Mouse (Mus musculus) CH12.LX (cell line): Measurements from ENCODE around the gene Ccdc24.

Source experiments
- CTCF ChIP-seq, 2 experiments: IDR thresholded peaks in 1 of 2; conservative IDR thresholded peaks in 1 of 2; 2 replicates each; pipeline ENCODE4 v1.5.1; 2011 to 2012; ENCODE audit warnings: low read depth in 2 of 2, low read length in 2 of 2, improper control_type of control experiment in 1 of 2, inconsistent platforms in 1 of 2, mild to moderate bottlenecking in 1 of 2, moderate library complexity in 1 of 2
- GABPA ChIP-seq: IDR thresholded peaks from 2 replicates; pipeline ENCODE4 v1.6.1; 2012; ENCODE audit warnings: low read depth, low read length, improper control_type of control experiment, inconsistent platforms; ENCODE audit not compliant: insufficient replicate concordance
- MAX ChIP-seq: IDR thresholded peaks from 2 replicates; pipeline ENCODE4 v1.6.1; 2011; ENCODE audit warnings: low read length, improper control_type of control experiment
- POLR2A ChIP-seq: IDR thresholded peaks from 2 replicates; pipeline ENCODE4 v1.6.1; 2011; ENCODE audit warnings: low read depth, mild to moderate bottlenecking, improper control_type of control experiment, low read length
- TBP ChIP-seq: conservative IDR thresholded peaks from 2 replicates; pipeline ENCODE4 v1.6.1; 2011; ENCODE audit warnings: low read depth, low read length, improper control_type of control experiment
- TCF12 ChIP-seq: IDR thresholded peaks from 2 replicates; pipeline ENCODE4 v1.6.1; 2014; ENCODE audit warnings: low read depth, mild to moderate bottlenecking, inconsistent platforms, low read length, improper control_type of control experiment
- UBTF ChIP-seq: IDR thresholded peaks from 2 replicates; pipeline ENCODE4 v1.6.1; 2012; ENCODE audit warnings: low read depth, mild to moderate bottlenecking, inconsistent platforms, low read length, improper control_type of control experiment, moderate library complexity
- USF1 ChIP-seq: IDR thresholded peaks from 2 replicates; pipeline ENCODE4 v1.6.1; 2014; ENCODE audit warnings: low read depth, mild to moderate bottlenecking, inconsistent platforms, low read length, improper control_type of control experiment

DNA sequence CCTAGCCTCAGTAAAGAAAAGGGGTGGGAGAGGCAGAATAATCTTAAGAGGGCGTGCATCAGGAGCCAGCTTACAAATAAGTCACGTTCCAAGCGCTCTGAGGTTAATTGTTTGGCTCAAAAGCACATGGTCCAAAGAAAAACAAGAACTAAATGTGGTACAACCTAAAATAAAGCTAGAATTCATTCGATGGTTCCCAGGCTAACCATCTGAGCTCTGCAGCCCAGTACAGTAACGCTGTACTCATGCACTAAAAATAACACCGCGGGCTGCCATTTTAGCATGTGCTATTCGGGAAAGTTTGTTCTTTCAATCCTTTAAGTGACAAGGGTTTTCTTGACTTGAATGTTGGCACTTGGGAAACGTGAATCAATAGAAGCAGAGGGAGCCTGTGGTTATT is 11.8 kb downstream of the Ccdc24 start:
- no peak for TF ChIP-seq POLR2A
- TF ChIP-seq TCF12 = no peak
- TF ChIP-seq TBP = no peak
- TF ChIP-seq MAX = no peak
- TF ChIP-seq CTCF (conservative IDR thresholded peaks at IDR 0.05 in 1 of 2, IDR thresholded peaks at IDR 0.05 in 1 of 2; ENCODE audit: low read depth in 2 of 2, low read length in 2 of 2) = no peak
- no peak for TF ChIP-seq UBTF
- TF ChIP-seq GABPA = no peak
- no peak for TF ChIP-seq USF1
